Mouse (Mus musculus) midbrain, embryonic 11.5 days (tissue): ENCODE results near the gene Cst6. TPM values are rescaled to one million over a fixed set of nuclear protein-coding genes. Genes with fewer than 3 reads are reported as not detected.

Experiments
- ATAC-seq: fragments of 200-750 bp; cut with Nextera tagmentation; 2 replicates; pipeline ENCODE4 v1.8.0; 2017; ENCODE audit warnings: moderate TSS enrichment, moderate library complexity; ENCODE audit not compliant: low FRiP score
- DNase-seq: peaks from one replicate; pipeline ENCODE4 v3.0.0; 2015; ENCODE audit warnings: low spot score; ENCODE audit errors: missing footprints
- H3K27ac ChIP-seq: fragments of 300-500 bp; sonication (generic); 2 replicates; pipeline ENCODE4 v1.5.1; 2014; ENCODE audit warnings: low read depth, low read length
- H3K27me3 ChIP-seq: fragments of 300-500 bp; sonication (generic); 2 replicates; pipeline ENCODE4 v1.6.1; 2014; ENCODE audit warnings: mild to moderate bottlenecking, low read length, moderate library complexity, mixed read lengths; ENCODE audit not compliant: control insufficient read depth, insufficient read depth
- H3K36me3 ChIP-seq: fragments of 300-500 bp; sonication (generic); 2 replicates; pipeline ENCODE4 v1.6.1; 2014; ENCODE audit warnings: mild to moderate bottlenecking, low read length, moderate library complexity, mixed read lengths; ENCODE audit not compliant: control insufficient read depth, insufficient read depth
- H3K4me1 ChIP-seq: fragments of 300-500 bp; sonication (generic); 2 replicates; pipeline ENCODE4 v1.6.1; 2014; ENCODE audit warnings: low read length; ENCODE audit not compliant: control insufficient read depth, insufficient read depth
- H3K4me2 ChIP-seq: fragments of 300-500 bp; sonication (generic); 2 replicates; pipeline ENCODE4 v1.6.1; 2014; ENCODE audit warnings: mild to moderate bottlenecking, moderate library complexity
- H3K4me3 ChIP-seq: fragments of 300-500 bp; sonication (generic); 2 replicates; pipeline ENCODE4 v1.5.1; 2014; ENCODE audit warnings: low read depth, low read length
- H3K9ac ChIP-seq: fragments of 300-500 bp; sonication (generic); 2 replicates; pipeline ENCODE4 v1.6.1; 2014; ENCODE audit warnings: low read length
- H3K9me3 ChIP-seq: fragments of 300-500 bp; sonication (generic); 2 replicates; pipeline ENCODE4 v1.6.1; 2016; ENCODE audit warnings: low read length; ENCODE audit not compliant: control insufficient read depth
- whole genome bisulfite sequencing: fragments of 180-500 bp; shearing (Covaris S2); extraction: QIAGEN DNeasy Blood & Tissue Kit; methylation state at CpG from one replicate; pipeline ENCODE4 v1.1.7; 2014; 5-methylcytosine and 5-hydroxymethylcytosine counted together
- polyA plus RNA-seq: library from polyadenylated mRNA; unstranded; fragments of >200 nt; fragmentation: Nextera tagmentation; extraction: Ambion mirVana; gene quantifications from 2 replicates; pipeline ENCODE4 v1.2.1, GENCODE M21; 2014

Gene Cst6
- polyA plus RNA-seq, 1 experiment from 2014 or later, result 2.1 TPM

DNA sequence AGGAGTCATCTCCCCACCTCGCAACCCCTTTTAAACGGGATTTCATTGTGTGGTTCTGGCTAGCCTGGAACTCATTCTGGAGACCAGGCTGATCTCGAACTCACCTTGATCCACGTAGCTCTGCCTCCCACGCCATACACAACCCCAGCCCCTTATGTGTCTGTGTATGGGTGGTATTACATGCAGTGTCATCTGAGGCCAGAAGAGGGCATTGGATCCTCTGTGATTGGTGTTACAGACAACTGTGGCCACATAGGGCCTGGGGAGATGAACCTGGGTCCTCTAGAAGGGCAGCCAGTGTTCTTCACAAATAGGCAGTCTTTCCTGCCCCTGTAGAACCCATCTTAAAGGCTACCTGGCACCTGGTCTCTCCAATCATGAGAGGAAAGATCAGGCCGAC, 43.1 kb downstream of the Cst6 start:
- Histone ChIP-seq H3K9ac (no peak overlapping the region), H3K4me1 (no peaks in the 10 kb centered on the region), H3K27ac (no peak overlapping the region), H3K4me3 (no peak overlapping the region), H3K4me2 (no peak overlapping the region), H3K27me3 (peaks cover 5% of the 10 kb centered on the region; the same call in 1 of the 2 replicates), H3K9me3 (no peaks in the 10 kb centered on the region; the same call in 1 of the 2 replicates), H3K36me3 (peaks cover 10% of the 10 kb centered on the region)
- 77% methylated on average over 6 of the region's 6 CpGs for WGBS
- ATAC-seq (no peak), DNase-seq (peak; percentile 49)

DNA sequence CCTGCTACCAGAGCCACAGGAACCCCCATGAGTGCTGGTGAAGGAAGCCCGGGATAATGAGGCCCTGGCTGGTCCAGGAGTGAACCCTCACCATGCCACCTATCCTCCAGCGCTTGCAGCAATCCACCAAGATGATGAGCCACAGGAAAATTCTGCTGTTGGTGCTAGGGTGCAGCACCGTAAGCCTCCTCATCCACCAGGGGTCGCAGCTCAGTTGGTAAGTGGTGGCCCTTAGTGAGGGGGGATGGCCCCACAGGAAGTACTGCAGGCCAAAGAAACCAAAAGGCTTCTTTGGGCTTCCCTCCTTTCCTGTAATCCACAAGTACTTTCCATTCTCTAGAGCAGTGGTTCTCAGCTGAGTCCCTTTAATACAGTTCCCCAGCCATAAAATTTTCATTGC, 46.9 kb downstream of the Cst6 start:
- Histone ChIP-seq H3K4me2 (no peak overlapping the region), H3K4me3 (no peak overlapping the region), H3K27me3 (peaks cover 5% of the 10 kb centered on the region; the same call in 1 of the 2 replicates), H3K9ac (no peak overlapping the region), H3K4me1 (peaks cover 11% of the 10 kb centered on the region), H3K36me3 (peaks cover 8% of the 10 kb centered on the region), H3K9me3 (no peaks in the 10 kb centered on the region; the same call in 1 of the 2 replicates), H3K27ac (no peak overlapping the region)
- WGBS, result 38% methylated on average over 4 of the region's 4 CpGs
- ATAC-seq (no peak), DNase-seq (no peak)

DNA sequence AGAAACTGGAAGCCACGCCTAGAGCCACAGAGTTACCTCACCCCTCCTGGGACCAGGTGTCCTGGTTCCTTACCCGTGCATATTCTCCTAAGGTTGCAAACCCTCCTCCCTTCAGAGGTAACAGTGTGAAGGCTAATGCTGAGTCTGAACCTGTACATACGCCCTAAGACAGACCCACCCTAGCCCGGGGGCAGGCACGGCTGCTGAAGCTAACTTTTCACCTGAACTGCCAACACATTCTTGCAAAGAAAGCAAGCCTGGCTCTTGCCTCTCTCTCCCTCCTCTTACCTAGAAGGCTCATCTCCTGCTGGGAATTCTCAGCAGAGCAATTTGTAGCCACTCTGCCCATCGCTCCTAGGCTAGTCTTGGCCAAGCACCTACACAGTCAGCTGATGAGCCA, 48.8 kb downstream of the Cst6 start:
- Histone ChIP-seq H3K4me2 (no peak overlapping the region), H3K36me3 (no peaks in the 10 kb centered on the region), H3K9me3 (no peaks in the 10 kb centered on the region), H3K27ac (no peak overlapping the region), H3K27me3 (no peaks in the 10 kb centered on the region), H3K4me1 (peaks cover 11% of the 10 kb centered on the region), H3K9ac (no peak overlapping the region), H3K4me3 (no peak overlapping the region)
- DNase-seq, result no peak
- 80% methylated on average over 6 of the region's 6 CpGs for WGBS
- ATAC-seq, result no peak

DNA sequence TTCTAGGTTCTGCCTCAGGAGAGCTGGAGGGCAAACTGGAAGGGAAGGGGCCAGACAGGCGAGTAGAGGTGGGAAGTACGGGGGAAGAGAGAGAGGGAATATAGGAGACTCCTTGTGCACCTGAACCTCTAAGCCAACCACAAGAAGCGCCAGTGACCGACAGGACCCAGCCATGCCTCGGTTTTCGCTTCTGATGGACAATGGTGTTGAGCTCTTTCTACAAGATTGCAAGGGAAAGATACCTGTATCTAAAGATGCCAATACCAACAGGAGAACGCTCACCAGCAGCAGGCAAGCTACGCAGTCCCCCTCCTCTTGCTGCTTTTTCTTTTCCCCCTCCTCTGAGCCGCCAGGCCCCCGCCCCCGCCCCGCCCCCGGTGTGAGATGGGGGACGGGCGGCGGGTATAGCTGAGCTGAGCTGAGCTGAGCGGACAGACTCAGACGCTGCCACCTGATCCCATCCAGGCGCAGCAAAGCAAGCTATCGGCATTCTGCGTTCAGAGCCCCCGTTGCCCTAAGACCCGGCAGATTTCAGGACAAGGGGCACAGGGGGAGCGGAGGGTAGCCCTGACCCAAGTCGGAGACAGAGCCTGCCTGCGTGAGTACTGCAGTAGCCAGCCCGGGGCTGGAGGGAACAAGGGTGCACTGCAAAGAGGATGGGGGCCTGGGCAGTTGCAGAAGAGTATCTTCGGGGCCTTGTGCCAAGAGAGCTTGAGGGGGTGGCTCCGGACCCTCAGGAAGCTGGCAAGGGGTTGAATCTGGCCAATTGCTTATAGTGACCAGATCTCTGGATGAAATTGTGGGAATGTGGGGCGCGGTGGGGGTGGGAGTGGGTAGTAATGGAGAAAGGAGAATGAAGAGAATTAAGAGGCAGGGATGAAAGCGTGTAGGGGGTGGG, 51.2 kb downstream of the Cst6 start, which contains the start of gene Gal3st3:
Gene Gal3st3 (plus strand): TSS at position 429 of the 898 bp plus-strand sequence.
- 5% methylated on average over 32 of the region's 32 CpGs for WGBS
- H3K36me3 ChIP-seq, result peaks cover 2% of the 10 kb centered on the region; the same call in 1 of the 2 replicates
- peak within 1 kb of the TSS; percentile 70 for H3K27ac ChIP-seq

DNA sequence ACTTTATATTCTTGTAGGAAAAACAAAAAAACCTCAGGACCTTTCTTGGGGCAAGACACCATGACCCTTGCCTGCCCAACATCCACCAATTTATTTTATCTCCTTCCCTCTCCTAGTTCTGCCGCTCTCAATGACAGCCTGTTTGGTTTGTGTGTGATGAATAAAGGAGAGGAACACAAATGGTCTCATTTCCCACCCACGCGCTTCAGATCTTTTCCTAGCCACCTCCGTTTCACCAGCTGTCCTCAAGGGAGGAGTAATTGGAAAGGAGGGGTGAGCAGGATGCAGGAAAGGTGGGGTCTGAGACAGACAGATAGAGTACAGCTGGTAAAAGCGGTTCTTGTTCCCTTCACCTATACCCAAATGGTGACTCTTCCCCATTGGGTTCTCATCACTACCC, 52.7 kb downstream of the Cst6 start:
- no peak overlapping the region for H3K9ac ChIP-seq
- no peak overlapping the region for H3K4me3 ChIP-seq
- peaks cover 19% of the 10 kb centered on the region for H3K4me1 ChIP-seq
- H3K4me2 ChIP-seq, result no peak overlapping the region
- H3K36me3 ChIP-seq, result peaks cover 12% of the 10 kb centered on the region
- ATAC-seq, result no peak
- no peak for DNase-seq
- no peaks in the 10 kb centered on the region for H3K9me3 ChIP-seq
- H3K27me3 ChIP-seq, result no peaks in the 10 kb centered on the region
- 91% methylated on average over 5 of the region's 5 CpGs for WGBS
- no peak overlapping the region for H3K27ac ChIP-seq

More for the DNA sequence above, 51.2 kb downstream of the Cst6 start, which contains the start of gene Gal3st3:
- Histone ChIP-seq H3K27me3 (no peaks in the 10 kb centered on the region), H3K4me2 (peak within 1 kb of the TSS; percentile 76), H3K9me3 (no peaks in the 10 kb centered on the region), H3K9ac (peak within 1 kb of the TSS; percentile 87), H3K4me3 (peak within 1 kb of the TSS; percentile 58), H3K4me1 (peaks cover 19% of the 10 kb centered on the region)
- ATAC-seq (peak; percentile 54), DNase-seq (peak; percentile 93)

DNA sequence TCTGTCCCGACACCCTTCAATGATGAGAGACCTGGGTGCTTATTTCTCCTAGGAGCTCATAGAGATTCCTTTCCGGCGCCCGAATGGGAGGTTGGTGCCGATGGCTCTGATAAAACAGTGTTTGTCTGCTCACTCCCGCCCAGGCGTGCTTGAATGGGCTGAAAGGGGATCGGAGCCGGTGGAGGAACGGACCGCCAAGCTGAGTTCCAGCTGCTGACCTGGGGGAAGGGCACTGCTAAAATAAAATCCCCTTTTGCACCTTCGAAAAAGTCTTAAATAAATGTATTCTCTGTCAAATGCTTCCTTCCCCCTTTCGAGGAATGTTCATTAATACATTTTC, 53.7 kb downstream of the Cst6 start:
- Histone ChIP-seq H3K9ac (peak overlapping the region; percentile 82), H3K4me1 (peaks cover 19% of the 10 kb centered on the region), H3K36me3 (peaks cover 16% of the 10 kb centered on the region), H3K4me2 (peak overlapping the region; percentile 50), H3K4me3 (peak overlapping the region; percentile 60), H3K27ac (peak overlapping the region; percentile 72; the same call in 1 of the 2 replicates), H3K27me3 (no peaks in the 10 kb centered on the region), H3K9me3 (no peaks in the 10 kb centered on the region)
- ATAC-seq, result peak; percentile 60
- DNase-seq, result no peak
- 7% methylated on average over 13 of the region's 13 CpGs for WGBS

DNA sequence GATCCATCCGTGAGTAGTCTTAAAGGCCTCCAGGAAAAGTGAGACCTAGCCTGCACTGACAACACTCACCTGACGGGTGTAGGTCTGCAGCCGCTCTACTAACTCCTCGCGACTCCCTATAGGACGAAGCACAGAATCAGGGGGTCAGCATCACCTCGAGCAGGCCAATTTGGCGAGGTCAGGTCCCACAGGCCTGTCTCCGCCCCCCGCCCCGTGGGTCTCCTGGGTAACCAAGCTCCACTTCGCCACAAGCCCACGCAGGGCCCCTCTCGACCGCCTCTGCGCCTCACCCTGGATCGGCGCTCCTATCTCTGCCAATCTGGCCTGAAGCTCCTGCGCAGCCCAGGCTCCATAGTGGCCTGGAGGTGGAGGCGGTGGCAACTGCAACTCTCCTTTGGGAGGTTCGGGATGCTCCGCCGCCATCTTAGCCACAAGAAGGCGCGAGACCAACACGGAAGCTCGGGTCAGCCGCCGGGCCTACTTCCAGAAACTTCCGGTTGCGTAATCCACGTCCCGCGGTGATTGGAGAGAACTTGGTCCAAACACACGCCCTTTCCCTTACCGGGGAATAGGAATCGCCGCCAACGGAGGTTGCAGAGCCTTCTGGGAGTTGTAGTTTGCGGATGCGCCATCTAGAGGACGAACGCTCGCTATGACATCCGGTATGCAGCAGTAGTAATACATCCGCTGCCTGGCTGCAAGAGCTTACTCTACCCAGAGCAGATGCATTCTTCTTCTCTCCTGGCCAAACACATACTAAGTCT, 54.2 kb downstream of the Cst6 start, which contains the start of gene Sf3b2:
Gene Sf3b2 (minus strand): TSS at position 484 of the 764 bp plus-strand sequence.
- Histone ChIP-seq H3K4me1 (peaks cover 19% of the 10 kb centered on the region), H3K36me3 (peaks cover 22% of the 10 kb centered on the region), H3K9ac (peak within 1 kb of the TSS; percentile 82), H3K9me3 (no peaks in the 10 kb centered on the region), H3K4me2 (peak within 1 kb of the TSS; percentile 70), H3K27me3 (no peaks in the 10 kb centered on the region), H3K4me3 (peak within 1 kb of the TSS; percentile 60), H3K27ac (peak within 1 kb of the TSS; percentile 72; the same call in 1 of the 2 replicates)
- under 1% methylated on average over 46 of the region's 46 CpGs for WGBS
- ATAC-seq (peak; percentile 95), DNase-seq (peak; percentile 99)
